Comparison of ENCODE assay signal across 31 mouse cellular contexts in the genomic region with DNA sequence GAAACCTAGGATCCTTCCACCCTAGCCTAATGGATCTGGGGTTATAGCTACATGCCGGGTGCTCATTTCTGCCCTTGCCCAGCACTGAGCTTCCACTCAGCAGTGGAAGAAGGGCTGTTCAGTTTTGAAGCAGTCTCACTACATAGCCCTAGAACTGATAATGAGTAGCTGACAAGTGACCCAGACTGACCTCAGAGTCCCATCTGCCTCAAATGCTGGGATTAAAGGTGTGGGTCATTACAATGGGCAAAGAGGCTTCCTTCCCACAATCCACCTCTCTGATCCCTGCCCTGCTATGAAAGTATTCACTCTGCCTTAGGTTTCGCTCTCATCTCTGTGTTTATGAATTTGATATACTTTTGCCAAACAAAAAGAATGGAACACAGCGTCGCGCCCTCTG. TPM values are rescaled to one million over a fixed set of nuclear protein-coding genes. Genes with fewer than 3 reads are reported as not detected.
DNase-seq lines count a peak whose midpoint lies in the region; ATAC-seq lines count a peak whose summit lies in the region.
"Had no signal": no experiment of that assay in that cellular context is flagged by ENCODE, and none has a peak within 500 bp of the region (broad histone marks: within the 10 kb centered on the region; RNA-seq: fewer than 3 reads in every experiment).

No protein-coding gene starts in this region.

- ATAC-seq in forebrain, embryonic 13.5 days: no peak
- no peak for ATAC-seq in forebrain, embryonic 14.5 days
- ATAC-seq in megakaryocyte, adult 5-6 weeks (ENCODE audit: poor library complexity, severe bottlenecking): no peak
- ATAC-seq: forebrain, postnatal 0 days; Patski had no signal

- no peak overlapping the region for H3K27ac ChIP-seq in forebrain, embryonic 13.5 days
- H3K27ac ChIP-seq in forebrain, embryonic 14.5 days (ENCODE audit: low read depth, low read length): no peak overlapping the region
- H3K27ac ChIP-seq: embryonic facial prominence, embryonic 12.5 days; forebrain, embryonic 12.5 days; gastrocnemius, adult 2 months; hindbrain, embryonic 10.5 days; hindbrain, embryonic 14.5 days had no signal

- no peak overlapping the region; the same call in 1 of the 2 replicates for H3K4me2 ChIP-seq in forebrain, embryonic 13.5 days
- H3K4me2 ChIP-seq in forebrain, embryonic 14.5 days (ENCODE audit: low read length): no peak overlapping the region
- H3K4me2 ChIP-seq: embryonic facial prominence, embryonic 12.5 days; forebrain, embryonic 12.5 days; heart, embryonic 11.5 days; hindbrain, embryonic 14.5 days had no signal

- WGBS in forebrain, embryonic 13.5 days: 91% methylated on average over 5 of the region's 5 CpGs
- WGBS in forebrain, embryonic 14.5 days: 96% methylated on average over 5 of the region's 5 CpGs

- intact Hi-C loops in heart, postnatal 25 days (cut with DNase I): loop anchor here (2.0 kb wide), 1 partner anchor 106 kb away; no protein-coding TSS in a partner anchor

- H3K36me3 ChIP-seq in forebrain, embryonic 13.5 days (ENCODE audit: poor library complexity, severe bottlenecking): peaks cover 16% of the 10 kb centered on the region
- H3K36me3 ChIP-seq in forebrain, embryonic 14.5 days (ENCODE audit: control insufficient read depth, insufficient read depth, low read length): 0 out of 2 replicates have a peak, but pooled peaks cover 7% of the 10 kb centered on the region
- H3K36me3 ChIP-seq in megakaryocyte, embryonic 14.5 days (replicated peaks; ENCODE audit: low read length): peaks cover 34% of the 10 kb centered on the region

- no peaks in the 10 kb centered on the region for H3K9me3 ChIP-seq in forebrain, embryonic 13.5 days (replicated peaks)
- H3K9me3 ChIP-seq in forebrain, embryonic 14.5 days (replicated peaks; ENCODE audit: control insufficient read depth, low read length): no peaks in the 10 kb centered on the region
- no peaks in the 10 kb centered on the region for H3K9me3 ChIP-seq in megakaryocyte, embryonic 14.5 days
- H3K9me3 ChIP-seq: embryonic facial prominence, embryonic 12.5 days; forebrain, embryonic 12.5 days; G1E; hindbrain, embryonic 10.5 days had no signal

- H3K9ac ChIP-seq in forebrain, embryonic 13.5 days: peak overlapping the region; percentile 34; the same call in 1 of the 2 replicates
- H3K9ac ChIP-seq in forebrain, embryonic 14.5 days (ENCODE audit: low read length): no peak overlapping the region
- H3K9ac ChIP-seq: embryonic facial prominence, embryonic 12.5 days; forebrain, embryonic 12.5 days; forebrain, postnatal 0 days; hindbrain, embryonic 14.5 days had no signal

- DNase-seq in forebrain, embryonic 14.5 days (ENCODE audit: low spot score): no peak
- peak; percentile 68 for DNase-seq in retina, adult 2 months (ENCODE audit: low read depth, low spot score)
- DNase-seq in retina, postnatal 1 day: peak; percentile 61
- no peak for DNase-seq in heart, postnatal 25 days (ENCODE audit: low spot score)
- DNase-seq: adrenal gland, postnatal 10 days; adrenal gland, postnatal 36 days; B cell, adult 2 months; cerebellum, adult 18-20 months; cerebellum, adult 9-10 months; cerebellum, postnatal 14 days; forebrain, postnatal 0 days; gastrocnemius, adult 2 months; gastrocnemius, postnatal 14 days; heart, adult 11 months; heart, postnatal 36 days had no signal

- no peaks in the 10 kb centered on the region for H3K27me3 ChIP-seq in forebrain, embryonic 13.5 days
- H3K27me3 ChIP-seq in forebrain, embryonic 14.5 days (replicated peaks; ENCODE audit: control insufficient read depth, insufficient read depth, low read length): no peaks in the 10 kb centered on the region
- peaks cover 2% of the 10 kb centered on the region for H3K27me3 ChIP-seq in megakaryocyte, embryonic 14.5 days (replicated peaks)
- H3K27me3 ChIP-seq: CH12.LX; embryonic facial prominence, embryonic 12.5 days; forebrain, embryonic 12.5 days; Patski had no signal

- no peak overlapping the region for H3K4me3 ChIP-seq in forebrain, embryonic 13.5 days
- no peak overlapping the region for H3K4me3 ChIP-seq in forebrain, embryonic 14.5 days (ENCODE audit: low read depth, low read length)
- peak overlapping the region; percentile 1 for H3K4me3 ChIP-seq in megakaryocyte, embryonic 14.5 days (replicated peaks)
- H3K4me3 ChIP-seq: embryonic facial prominence, embryonic 12.5 days; erythroblast, embryonic 14.5 days; forebrain, embryonic 12.5 days; gastrocnemius, adult 2 months; hindbrain, embryonic 10.5 days had no signal

- peaks cover 24% of the 10 kb centered on the region for H3K4me1 ChIP-seq in forebrain, embryonic 13.5 days
- H3K4me1 ChIP-seq in forebrain, embryonic 14.5 days (ENCODE audit: control insufficient read depth, insufficient read depth, low read length): peaks cover 4% of the 10 kb centered on the region; the same call in 1 of the 2 replicates
- H3K4me1 ChIP-seq in megakaryocyte, embryonic 14.5 days: peaks cover 48% of the 10 kb centered on the region

RNA-seq across cellular contexts. Expression of gene Fam71f2, which starts 2.6 kb away (rescaled TPM):
- polyA plus RNA-seq in forebrain, embryonic 13.5 days (2015; fragmentation: Nextera tagmentation; extraction: Ambion mirVana): 0.67 and 0.75 TPM in 2 replicates
- polyA plus RNA-seq in forebrain, embryonic 14.5 days (2014; fragmentation: Nextera tagmentation; extraction: Ambion mirVana): 0.53 and 1.0 TPM in 2 replicates
- not detected in 2 replicates for polyA plus RNA-seq in megakaryocyte, embryonic 14.5 days (2012; ENCODE audit: insufficient read depth, low replicate concordance)
- not detected in 2 replicates for total RNA-seq in megakaryocyte, adult 5-6 weeks (2015)
- total RNA-seq in megakaryocyte, adult 5-6 weeks (2017): not detected in 2 replicates
- not detected for total RNA-seq in heart, postnatal 25 days (2021)
- total RNA-seq: adrenal gland, adult 18-20 months; adrenal gland, postnatal 36 days had no signal
- polyA plus RNA-seq: erythroblast, embryonic 14.5 days; G1E had no signal

RNA-seq across cellular contexts. Expression of gene Hilpda, which starts 4.5 kb away (rescaled TPM):
- polyA plus RNA-seq in forebrain, embryonic 13.5 days (2015; fragmentation: Nextera tagmentation; extraction: Ambion mirVana): 38.3 and 38.6 TPM in 2 replicates
- 46.6 and 54.6 TPM in 2 replicates for polyA plus RNA-seq in forebrain, embryonic 14.5 days (2014; fragmentation: Nextera tagmentation; extraction: Ambion mirVana)
- 14.3 and 43.1 TPM in 2 replicates for polyA plus RNA-seq in megakaryocyte, embryonic 14.5 days (2012; ENCODE audit: insufficient read depth, low replicate concordance)
- 2.2 and 7.1 TPM in 2 replicates for total RNA-seq in megakaryocyte, adult 5-6 weeks (2015)
- total RNA-seq in megakaryocyte, adult 5-6 weeks (2017): 1.9 and 3.1 TPM in 2 replicates
- total RNA-seq in heart, postnatal 25 days (2021): 1 to 10 TPM; 5.8 to 6.6 TPM

RNA-seq across cellular contexts. Expression of gene Fam71f1, which starts 42.2 kb away (rescaled TPM):
- not detected in 2 replicates for polyA plus RNA-seq in forebrain, embryonic 13.5 days (2015; fragmentation: Nextera tagmentation; extraction: Ambion mirVana)
- polyA plus RNA-seq in forebrain, embryonic 14.5 days (2014; fragmentation: Nextera tagmentation; extraction: Ambion mirVana): not detected in 2 replicates
- not detected in 2 replicates for polyA plus RNA-seq in megakaryocyte, embryonic 14.5 days (2012; ENCODE audit: insufficient read depth, low replicate concordance)
- not detected in 2 replicates for total RNA-seq in megakaryocyte, adult 5-6 weeks (2015)
- not detected in 2 replicates for total RNA-seq in megakaryocyte, adult 5-6 weeks (2017)
- not detected for total RNA-seq in heart, postnatal 25 days (2021)
- total RNA-seq: adrenal gland, adult 18-20 months; adrenal gland, postnatal 10 days; adrenal gland, postnatal 36 days; CH12.LX; forebrain, postnatal 0 days; gastrocnemius, adult 2 months; gastrocnemius, postnatal 14 days; gastrocnemius, postnatal 4 days; heart, adult 8-10 months; heart, postnatal 36 days had no signal
- polyA plus RNA-seq: erythroblast, embryonic 14.5 days; forebrain, embryonic 12.5 days; forebrain, postnatal 0 days; frontal cortex, adult 2 months; G1E; hindbrain, embryonic 14.5 days had no signal

Comparison
In these comparisons a context has a peak if more than half of its experiments do, and no peak if none do; other contexts are left out.
1. DNase-seq: peak in retina, adult 2 months (single experiment) and retina, postnatal 1 day (single experiment); none in forebrain, embryonic 14.5 days (single experiment) and heart, postnatal 25 days (single experiment).